Mouse (Mus musculus) c-Kit-positive CD71-positive TER-119-negative erythroid progenitor cells, embryonic 14.5 days (primary cell): ENCODE measurements around the gene Rab17.

Source experiments
- DNase-seq: peaks from one replicate; pipeline ENCODE4 v3.0.0-alpha.2; 2013; ENCODE audit warnings: low read depth

The Rab17 gene

DNA sequence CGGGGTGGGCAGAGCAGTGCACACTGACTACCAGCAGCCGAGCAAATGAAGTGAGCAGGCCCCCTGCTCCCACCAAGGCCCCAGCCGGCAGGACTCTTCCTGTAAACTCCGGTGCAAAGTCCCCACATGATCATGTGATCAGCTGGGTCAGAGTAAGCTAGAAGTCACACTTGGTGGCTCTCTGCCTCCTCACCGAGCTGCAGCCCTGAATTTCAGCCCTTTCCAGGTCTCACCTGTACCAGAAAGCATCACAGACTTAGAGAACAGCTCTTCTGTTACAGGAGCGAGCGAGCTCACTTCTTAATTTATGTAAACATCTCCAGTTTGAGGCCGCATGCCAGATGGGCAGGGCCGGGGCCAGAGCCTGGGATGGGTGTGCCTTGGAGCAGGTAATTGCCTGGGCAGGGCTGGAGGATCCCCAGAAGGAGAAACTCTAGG lies at the start of gene Rab17:
Rab17 (minus strand) TSS at position 315 of the 438 bp plus-strand sequence.
- DNase-seq = no peak

DNA sequence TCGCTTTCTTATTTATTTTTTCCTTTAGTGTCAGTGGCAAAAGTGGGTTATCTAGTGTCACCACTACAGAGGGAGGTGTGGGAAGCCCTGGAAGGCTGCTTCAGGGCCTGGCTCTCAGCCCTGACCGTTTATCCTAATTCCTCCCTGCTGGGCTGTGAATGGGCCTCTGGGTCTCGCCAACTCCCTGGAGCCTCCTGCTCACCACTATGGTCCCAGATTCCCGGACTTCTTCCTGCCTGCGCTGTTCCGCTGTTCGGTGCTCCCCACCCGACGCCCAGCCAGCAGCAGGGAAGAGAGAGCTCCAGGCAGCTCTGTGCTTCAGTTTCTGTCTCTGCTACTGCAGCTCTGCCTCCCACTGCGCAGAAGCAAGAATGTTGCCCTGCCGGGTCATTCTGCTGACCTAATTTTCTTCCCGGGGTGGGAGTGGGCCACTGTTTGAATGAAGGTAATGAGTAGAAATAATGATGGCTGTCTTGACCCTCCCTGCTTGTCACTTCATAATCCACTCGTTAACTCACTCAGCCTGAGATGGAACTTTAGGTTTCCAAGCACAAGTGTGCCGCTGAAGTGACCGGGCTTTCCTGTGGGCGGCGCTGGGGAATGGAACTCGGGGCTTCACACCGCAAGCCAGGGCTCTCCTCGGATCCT lies 47.8 kb upstream of the Rab17 start:
- DNase-seq = no peak

DNA sequence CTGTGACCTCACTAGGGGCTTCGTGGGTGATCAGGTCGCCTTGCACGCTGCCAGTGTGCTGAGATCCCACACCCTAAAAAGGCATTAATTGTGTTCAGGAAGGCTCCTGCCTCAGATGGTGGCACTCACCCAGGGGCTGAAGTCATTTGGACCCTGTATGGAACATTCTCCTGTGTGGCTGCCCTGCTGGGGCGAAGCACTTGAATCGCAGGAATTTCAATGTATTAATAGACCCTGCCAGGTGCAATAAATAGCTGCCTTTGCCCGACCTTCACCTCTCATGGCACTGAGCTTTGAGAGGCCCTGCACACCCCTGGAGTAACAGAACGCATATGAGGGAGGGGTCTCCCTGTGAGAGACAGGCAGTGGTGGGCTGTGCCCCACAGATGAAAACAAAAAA lies 46.1 kb upstream of the Rab17 start:
- no peak for DNase-seq

DNA sequence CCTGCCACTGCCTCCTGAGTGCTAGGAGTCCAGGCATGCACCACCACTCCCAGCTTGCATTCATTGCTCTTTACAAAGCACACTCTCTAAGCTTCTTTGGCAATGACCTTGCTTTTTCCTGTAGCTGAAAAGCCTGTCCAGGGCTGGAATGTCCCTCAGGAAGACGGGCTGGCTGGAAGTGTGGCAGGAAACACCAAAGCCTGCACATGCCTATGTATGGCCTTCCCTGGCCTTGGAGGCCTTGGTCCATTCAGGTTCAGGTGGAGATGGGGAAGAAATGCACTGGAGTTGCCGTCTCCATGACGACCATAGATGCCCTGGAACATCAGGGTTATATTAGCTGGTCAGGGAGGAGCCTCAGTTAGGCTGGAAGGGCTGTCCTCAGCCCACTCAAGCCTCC lies 44.3 kb upstream of the Rab17 start:
- DNase-seq = no peak

DNA sequence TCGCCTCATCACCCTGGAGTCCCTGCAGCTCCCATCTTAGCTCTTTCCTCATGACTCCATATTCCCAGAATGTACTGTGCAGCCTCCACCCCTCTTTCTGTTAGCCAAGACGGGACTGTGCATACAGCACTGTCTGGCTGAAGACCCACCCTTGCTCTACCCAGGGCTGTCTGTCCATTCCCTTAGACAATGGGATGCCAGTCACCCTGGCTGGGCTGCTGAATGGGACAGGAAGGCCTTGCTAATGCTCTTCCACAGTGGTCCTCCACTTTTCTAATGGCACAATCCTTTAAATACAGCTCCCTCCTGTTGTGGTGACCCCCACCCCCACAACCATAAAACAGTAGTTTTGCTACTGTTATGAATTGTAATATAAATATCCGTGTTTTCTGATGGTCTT lies 41.9 kb upstream of the Rab17 start:
- no peak for DNase-seq

DNA sequence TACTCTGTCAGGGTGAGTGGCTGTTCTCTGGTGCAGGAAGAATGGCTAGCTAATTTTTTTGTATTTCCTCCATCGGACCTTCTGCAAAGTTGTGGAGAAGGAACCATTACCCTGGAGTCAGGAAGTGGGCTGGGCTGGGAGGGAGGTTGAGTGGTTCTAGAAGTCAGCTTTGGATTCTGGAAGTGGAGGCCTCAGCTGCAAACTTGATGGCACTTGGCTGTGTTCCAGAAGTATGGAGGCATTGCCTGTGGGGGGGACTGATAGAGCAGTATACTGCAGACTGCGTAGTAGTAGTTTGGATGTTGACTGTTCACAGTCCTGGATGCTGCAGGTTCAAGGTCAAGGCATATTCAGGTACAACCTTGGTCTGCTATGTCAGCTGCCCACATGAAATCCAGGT lies 41.3 kb upstream of the Rab17 start:
- DNase-seq = no peak

DNA sequence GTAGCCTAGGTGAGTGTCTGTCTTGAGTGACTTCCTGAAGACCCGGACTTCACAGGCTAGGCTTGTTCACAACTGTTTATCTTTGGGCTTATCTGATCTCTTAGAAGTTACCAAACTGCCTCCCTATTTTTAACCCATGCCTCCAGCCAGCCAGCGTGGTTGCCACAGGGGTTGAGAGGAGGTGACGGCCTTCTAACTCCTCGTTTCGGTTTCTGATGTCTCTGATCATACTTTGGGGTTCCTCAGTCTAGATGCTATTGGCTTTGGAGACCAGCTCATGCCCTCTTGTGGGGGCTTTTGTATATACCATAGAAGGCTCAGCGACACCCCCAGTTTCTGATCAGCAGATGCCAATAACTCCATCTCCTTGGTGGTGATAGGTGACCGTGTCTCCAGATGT lies 40.8 kb upstream of the Rab17 start:
- DNase-seq = no peak

DNA sequence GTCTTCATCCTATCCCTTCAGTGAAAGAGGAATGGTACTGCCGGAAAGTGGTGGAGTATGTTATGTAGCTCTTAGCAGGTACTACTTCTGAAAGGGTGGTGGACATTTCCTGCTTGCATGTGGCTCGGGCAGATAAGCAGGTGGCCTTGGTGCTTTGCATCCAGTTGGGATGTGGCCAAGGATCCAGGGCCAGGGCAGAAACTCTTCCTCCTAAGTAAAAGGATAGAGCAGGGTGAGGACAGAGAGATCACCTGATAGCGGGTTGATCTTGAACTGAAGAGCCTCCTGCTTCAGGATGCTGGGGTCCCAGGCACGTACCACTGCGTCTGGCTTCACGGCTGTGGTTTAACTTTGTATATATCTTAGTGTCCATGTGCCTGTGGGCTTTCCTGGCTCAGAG lies 39.8 kb upstream of the Rab17 start:
- DNase-seq = no peak

DNA sequence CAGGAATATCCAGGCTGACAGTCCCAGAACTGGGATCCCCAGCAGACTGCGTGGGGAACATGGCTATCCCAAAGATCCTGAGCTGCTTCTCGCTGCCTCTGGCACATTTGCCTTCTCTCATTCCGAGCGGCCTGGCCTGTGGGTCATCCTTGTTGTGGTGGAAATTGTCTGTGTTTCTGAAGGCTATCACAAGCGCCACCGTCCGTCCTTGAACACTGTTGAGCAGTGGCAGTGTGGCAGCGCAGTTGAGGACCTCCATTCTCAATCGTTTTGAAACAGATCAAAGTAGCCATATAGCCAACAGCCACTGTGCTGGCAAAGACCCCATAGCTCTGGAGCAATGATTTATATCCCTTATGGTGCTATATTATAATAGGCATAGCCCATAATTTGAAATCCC lies 39.3 kb upstream of the Rab17 start:
- no peak for DNase-seq

DNA sequence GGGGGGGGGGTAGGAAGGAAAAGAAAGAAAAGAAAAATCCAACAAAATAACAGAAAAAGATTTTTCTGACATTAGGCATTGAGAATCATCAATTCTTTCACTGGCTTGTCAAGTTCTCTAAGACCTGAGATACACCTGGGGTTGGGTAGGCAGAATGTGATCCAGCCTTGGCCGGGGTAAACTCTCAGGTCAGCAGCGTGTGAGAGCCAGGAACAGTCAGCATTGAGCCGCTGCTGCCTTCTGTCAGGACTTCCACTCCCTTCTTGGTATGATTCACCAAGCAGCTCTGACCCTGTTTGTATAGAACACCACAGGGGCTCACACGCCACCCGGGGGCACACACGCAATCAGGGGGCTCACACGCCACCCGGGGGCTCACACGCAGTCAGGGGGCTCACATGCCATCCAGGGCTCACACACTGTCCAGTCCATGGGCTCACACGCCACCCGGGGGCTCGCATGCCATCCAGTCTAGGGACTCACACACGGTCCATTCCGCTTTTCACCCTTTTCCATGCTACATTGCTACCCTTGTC lies 38.8 kb upstream of the Rab17 start:
- DNase-seq = no peak

DNA sequence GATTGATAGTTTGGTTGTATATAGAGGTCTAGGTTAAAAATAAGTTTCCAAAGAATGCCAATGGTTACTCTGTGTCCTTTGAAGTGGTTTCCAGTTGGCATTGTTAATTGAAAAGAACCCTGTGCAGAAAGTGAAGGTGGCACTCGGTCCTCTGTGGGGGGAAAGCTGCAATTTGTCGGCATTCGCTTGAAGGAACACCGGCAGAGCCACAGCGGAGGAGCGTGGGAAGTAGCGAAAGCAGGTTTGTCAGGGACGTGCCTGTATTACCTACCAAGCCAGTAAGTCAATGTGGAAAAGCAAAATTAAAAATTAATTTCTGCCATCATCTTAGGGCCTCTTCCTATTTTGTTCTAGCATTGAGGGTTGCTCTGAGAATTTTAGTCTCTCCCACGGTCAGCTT lies 37.2 kb upstream of the Rab17 start:
- no peak for DNase-seq

DNA sequence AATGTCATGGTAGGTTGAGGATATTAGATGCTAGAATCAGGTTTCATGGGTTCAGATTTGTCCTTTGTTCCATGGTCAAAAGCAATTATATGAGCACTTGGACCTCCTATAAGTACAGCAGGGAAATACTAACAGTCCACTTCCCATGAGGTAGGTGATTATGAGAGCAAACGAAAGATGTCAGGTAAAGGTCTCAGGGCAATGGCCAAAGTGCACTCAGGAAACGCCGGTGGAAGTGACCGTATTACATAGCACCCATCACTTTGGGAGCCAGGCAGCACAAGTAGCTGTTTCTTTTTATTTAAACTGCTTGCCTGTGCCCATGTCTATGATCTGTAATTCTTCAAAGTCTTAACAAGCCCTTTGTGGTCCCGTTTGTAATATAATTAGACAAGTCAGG lies 36.6 kb upstream of the Rab17 start:
- DNase-seq = no peak

DNA sequence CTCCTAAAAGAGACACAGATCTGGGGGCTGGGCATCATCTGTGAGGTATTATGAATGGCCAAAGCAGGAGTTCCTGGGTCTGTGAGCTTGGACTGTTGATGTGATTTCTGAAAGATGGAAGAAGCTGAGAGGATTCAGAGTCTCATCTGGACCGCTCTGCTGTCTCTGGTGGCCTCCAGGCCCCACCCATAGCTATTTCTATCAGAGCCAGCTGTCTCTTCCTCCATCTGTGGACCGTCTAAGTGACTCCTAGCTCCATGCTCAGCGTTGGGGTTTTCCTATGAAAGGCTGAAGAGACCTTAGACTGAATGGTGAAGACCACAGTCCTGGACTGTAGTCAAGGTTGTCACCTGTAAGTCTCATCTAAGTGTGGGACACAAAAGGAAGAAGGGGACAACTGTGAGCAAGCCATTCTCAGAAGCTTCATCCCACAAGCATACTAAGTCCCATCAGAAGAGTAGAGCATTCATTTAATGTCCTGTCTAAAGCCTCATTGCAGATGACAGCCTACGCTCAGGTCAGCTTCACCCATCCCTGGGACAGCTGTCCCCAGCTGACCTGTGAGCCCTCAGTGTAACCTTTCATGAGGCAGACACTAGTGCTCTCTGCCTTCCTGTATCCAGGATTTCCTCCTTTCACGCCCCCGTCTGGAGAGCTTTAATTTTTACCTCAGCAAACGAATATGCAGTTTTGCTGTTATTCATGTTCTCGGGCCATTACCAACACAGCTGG lies 34.2 kb upstream of the Rab17 start:
- DNase-seq = no peak

DNA sequence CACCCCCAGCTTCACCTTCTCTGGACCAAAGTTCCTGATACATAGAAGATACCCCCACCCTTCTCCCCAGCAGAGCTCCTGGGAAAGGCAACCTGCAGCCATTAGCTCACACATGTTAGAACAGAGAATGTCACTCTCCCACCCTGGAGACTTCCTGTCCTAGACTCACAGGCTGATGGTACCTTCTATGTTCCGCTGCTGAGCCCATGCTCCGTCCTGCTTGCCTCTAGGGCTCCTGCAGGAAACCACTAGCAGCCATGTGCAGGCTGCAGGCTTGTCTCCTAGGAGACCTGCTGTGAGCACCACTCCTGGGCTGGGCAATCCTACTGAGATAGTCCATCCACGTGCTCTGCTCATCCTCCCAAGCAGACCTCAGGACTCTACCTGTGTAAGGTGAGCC lies 33.2 kb upstream of the Rab17 start:
- no peak for DNase-seq

DNA sequence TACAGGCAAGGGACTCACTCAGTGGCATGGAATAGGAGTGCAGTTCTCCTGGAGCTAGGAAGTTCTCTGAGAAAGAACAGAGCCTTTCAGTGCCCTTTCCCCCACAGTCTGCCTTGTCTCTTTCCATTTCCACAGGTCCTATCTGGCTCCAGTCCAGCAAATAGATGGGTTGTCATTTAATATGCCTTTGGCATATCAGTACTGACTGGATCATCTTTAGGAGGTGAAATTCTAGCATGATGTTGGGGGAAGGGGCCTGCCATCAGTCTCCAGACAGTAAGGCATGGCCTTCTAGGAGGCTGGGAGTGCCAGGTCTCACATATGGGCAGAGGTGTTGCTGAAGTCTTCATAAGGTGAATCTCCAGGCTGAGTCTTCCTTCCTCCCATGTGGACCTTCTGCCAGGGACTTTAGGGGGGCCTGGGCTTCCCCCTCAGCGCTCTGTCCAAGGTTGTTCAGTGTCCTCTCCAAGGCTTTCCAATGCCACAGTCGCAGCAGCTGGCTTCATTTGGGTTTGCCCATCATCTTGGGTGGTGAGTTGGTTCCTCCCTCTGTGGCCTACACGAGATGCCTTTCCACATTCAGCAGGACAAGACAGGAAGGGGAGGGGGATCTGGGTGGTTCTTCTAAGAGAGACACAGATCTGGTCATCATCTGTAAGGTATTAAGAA lies 32.5 kb upstream of the Rab17 start:
- DNase-seq = no peak

DNA sequence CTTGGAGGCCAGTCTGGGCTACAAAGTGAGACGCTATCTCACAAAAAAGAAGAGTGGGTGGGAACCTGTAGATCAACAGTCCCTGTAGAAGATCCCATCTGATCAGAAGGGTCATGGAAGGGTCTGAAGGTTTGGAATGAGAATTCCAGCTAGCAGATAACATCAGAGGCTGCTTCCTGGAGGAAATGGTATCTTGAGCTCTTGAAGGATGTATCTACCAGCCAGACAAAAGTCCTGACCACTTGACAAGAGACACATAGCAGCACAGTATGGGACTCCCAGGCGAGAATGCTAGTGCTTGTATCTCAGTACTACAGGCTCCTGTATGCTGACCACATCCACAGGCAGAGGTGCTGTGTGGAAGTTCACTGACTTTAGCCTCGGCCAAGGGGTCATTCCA lies 31.6 kb upstream of the Rab17 start:
- no peak for DNase-seq

DNA sequence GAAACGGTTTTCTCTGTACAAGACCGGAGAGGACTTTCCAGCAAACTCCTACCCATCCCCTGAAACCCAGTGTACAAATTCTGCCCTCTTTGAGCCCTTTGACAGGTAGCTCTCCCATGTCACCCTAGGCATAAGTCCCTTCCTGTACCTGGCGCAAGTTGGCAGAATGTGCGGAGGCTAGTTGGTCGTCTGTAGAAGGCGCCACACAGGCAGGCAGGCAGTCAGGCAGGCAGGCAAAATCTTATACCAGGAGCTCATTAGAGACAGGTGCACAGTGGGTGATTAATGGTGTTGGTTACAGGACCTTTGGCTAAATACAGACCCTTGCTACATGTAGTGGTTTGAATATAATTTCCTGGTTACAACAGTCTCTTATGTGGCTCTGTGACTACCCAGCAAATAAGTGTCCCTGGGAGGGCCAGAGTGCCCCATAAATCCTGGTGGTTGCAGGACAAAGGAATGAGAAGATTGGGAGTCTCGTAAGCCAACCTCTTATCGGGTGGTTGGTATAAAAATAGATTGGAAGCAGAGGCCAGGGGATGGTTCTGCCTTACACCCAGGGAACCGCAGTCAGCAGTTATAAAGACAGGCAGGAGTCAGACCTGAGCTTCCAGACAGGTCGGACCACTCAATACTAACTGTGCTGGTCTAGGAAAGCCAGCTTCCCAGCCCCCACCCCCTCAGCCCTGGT lies 30.6 kb upstream of the Rab17 start:
- DNase-seq = no peak

DNA sequence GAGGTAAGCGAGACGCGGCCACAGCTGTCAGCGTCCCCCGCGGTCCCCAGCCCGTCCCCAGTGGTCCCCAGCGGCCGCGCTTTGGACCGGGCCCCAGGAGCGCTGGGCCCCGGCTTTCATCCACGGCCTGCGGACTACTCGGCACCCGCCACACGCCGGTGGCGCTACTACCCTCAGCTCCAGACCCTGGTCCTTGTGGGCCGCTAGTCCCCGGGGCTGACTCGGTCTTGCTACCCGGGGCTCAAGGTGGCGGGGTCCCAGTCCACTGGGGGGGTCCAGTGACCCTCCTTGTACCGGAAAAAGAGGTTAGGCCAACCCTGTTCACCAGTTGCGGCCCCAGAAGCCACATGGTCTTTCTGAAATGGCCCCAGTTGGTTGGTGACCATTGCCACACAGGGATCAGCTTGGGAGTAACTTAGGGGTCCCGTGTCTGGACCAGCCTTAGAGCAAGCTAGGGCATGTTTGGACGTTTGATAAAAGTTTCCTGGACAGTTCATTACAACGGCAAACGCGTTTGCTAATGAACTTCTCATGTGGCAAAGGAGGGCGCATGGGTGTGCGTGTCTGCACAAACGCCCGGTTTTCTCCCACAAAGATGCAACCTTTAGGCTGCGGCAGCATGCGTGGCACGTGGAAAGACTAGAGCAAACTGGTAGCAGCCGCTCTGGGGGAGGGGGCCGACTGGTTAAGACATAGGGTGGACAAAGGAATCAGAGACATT lies 29.6 kb upstream of the Rab17 start:
- no peak for DNase-seq

DNA sequence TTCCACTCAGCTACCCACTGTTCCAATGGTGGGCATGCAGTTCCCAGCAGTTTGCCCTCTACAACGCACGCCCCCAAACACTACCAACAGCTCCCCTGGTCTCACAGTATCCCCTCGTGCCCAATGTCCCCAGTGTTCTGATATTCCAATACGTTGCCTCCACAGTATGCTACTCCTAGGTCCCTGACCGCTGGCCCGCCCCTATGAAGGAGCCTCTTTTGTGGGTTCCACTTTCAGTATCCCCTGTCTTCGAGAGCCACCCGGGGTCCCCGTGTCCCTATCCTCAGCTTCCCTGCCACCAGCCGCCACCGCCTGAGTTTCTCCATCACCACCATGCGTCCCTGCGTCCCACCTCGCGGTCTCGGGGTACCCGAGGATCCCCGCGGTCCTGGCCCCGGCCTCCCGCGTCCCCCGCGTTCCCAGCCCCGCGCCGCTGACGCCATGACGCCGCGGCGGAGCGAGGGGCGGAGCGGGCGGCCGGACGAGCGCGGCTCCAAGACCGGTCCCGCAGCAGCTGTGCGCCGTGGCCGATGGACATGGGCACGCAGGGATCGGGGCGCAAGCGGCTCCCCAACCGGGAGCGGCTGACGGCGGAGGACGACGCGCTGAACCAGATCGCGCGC lies 28.9 kb upstream of the Rab17 start, which contains the start of gene Lrrfip1:
Lrrfip1 (plus strand) TSS at position 470 of the 623 bp plus-strand sequence.
- DNase-seq = no peak

DNA sequence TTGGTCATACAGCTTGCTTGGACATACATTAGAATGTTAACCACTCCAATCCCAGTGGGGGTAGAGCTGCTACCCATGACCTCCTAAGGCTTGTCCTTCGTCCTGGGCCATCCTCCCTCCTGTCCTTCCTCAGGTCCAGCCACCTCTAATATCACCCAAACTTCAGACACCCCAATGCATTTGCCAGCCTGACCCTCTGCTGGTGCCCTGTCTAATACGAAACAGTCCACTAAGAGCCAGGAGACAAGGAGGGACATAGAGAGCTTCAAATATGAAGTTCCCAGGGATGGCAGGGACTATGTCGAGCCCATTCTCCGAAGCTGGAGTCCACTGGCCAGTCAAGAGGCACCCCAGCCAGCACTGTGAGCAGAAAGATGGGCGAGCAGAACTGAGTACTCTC lies 28.2 kb upstream of the Rab17 start:
- DNase-seq = no peak

DNA sequence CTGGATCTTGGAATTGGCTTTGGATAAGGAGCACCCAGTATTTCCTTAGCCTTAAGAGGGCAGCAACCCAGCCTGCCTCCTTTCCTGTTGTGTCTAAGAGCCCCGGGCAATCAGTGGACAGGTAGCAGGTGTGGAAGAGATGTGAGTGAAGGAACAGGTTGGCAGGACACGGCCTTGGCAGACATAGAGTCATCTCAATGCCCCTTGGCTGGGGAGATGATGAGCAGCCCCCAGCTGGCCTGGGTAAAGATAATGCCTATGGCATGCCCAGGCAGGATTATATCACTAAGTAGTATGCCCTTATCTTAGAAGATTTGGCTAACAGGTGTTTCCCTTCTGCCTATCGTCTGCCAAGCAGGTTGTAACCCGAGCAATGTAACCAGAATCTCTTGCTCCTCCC lies 27.7 kb upstream of the Rab17 start:
- DNase-seq = no peak
